Mouse (Mus musculus): ENCODE results near the gene Sdf4.

DNA sequence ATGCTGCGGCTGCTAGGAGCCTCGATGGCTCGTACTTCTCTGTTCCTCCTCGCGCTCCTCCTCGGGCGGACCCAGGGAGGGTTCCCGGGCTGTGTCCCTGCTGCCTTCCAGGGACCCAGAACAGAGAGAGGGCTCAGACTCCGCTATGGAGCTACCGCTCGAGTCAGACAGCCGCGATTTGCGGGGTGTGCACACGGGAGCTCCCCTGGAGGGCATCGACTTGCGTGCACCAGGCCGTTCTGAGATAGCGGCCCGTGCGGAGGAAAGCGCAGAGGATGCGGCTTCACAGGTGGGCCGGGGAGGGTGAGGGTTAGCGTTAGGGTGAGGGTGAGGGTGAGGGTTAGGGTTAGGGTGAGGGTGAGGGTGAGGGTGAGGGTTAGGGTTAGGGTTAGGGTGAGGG, 42.2 kb downstream of the Sdf4 start:
- TF ChIP-seq POLR2A (IDR thresholded peaks at IDR 0.05; ENCODE audit: borderline replicate concordance, control insufficient read depth, low read depth, low read length) (no peak), CTCF (IDR thresholded peaks at IDR 0.05; ENCODE audit: control insufficient read depth, insufficient read depth, low read length) (no peak)
